Mouse (Mus musculus): Measurements from ENCODE around the gene Cd200r3. TPM values are rescaled to one million over a fixed set of nuclear protein-coding genes. Genes with fewer than 3 reads are reported as not detected.

Cd200r3 gene
- polyA plus RNA-seq, 1 experiment from 2014 or later = 0.61 TPM

GRCm38 (mm10) chr16:44994206-44994953 lies 50.9 kb downstream of the Cd200r3 start:
- H3K9ac ChIP-seq (ENCODE audit: low read length) = no peak overlapping the region
- H3K4me1 ChIP-seq (replicated peaks; ENCODE audit: control insufficient read depth, insufficient read depth) = no peaks in the 10 kb centered on the region
- no peak overlapping the region for H3K27ac ChIP-seq (replicated peaks)
- ATAC-seq (ENCODE audit: low FRiP score, low TSS enrichment) (no peak), DNase-seq (ENCODE audit: low spot score) (no peak)
- TF ChIP-seq CTCF (IDR thresholded peaks at IDR 0.05; ENCODE audit: low read depth) = no peak
- no peak for TF ChIP-seq EP300 (optimal IDR thresholded peaks at IDR 0.05)
- no peaks in the 10 kb centered on the region for H3K36me3 ChIP-seq (ENCODE audit: control insufficient read depth, insufficient read depth, low read length)
- 79% methylated on average over 6 of the region's 6 CpGs for WGBS
- no peaks in the 10 kb centered on the region for H3K9me3 ChIP-seq (ENCODE audit: control insufficient read depth, low read length)
- H3K4me2 ChIP-seq (replicated peaks; ENCODE audit: low read depth) = no peak overlapping the region
- no peaks in the 10 kb centered on the region for H3K27me3 ChIP-seq (ENCODE audit: control insufficient read depth, insufficient read depth, low read length)
- H3K4me3 ChIP-seq (ENCODE audit: low read depth, low read length) = no peak overlapping the region

- WGBS = 56% methylated on average over 1 of the region's 1 CpGs
Measured at GRCm38 (mm10) chr16:44995111-44995510, 51.6 kb downstream of the Cd200r3 start.

GRCm38 (mm10) chr16:44996701-44997100 lies 53.2 kb downstream of the Cd200r3 start:
- TF ChIP-seq EP300 (optimal IDR thresholded peaks at IDR 0.05) (no peak), CTCF (IDR thresholded peaks at IDR 0.05; ENCODE audit: low read depth) (no peak)

More at GRCm38 (mm10) chr16:44995111-44995510, 51.6 kb downstream of the Cd200r3 start:
- Histone ChIP-seq H3K4me3 (ENCODE audit: low read depth, low read length) (no peak overlapping the region), H3K4me1 (replicated peaks; ENCODE audit: control insufficient read depth, insufficient read depth) (no peaks in the 10 kb centered on the region), H3K27me3 (ENCODE audit: control insufficient read depth, insufficient read depth, low read length) (no peaks in the 10 kb centered on the region), H3K27ac (replicated peaks) (no peak overlapping the region), H3K4me2 (replicated peaks; ENCODE audit: low read depth) (no peak overlapping the region), H3K9me3 (ENCODE audit: control insufficient read depth, low read length) (no peaks in the 10 kb centered on the region), H3K36me3 (ENCODE audit: control insufficient read depth, insufficient read depth, low read length) (no peaks in the 10 kb centered on the region), H3K9ac (ENCODE audit: low read length) (no peak overlapping the region)
- DNase-seq (ENCODE audit: low spot score) (no peak), ATAC-seq (ENCODE audit: low FRiP score, low TSS enrichment) (no peak)
- no peak for TF ChIP-seq EP300 (optimal IDR thresholded peaks at IDR 0.05)
- no peak for TF ChIP-seq CTCF (IDR thresholded peaks at IDR 0.05; ENCODE audit: low read depth)

GRCm38 (mm10) chr16:44999537-44999936 lies 56.1 kb downstream of the Cd200r3 start:
- 60% methylated on average over 3 of the region's 3 CpGs for WGBS
- DNase-seq (ENCODE audit: low spot score) = no peak

More at GRCm38 (mm10) chr16:44996701-44997100, 53.2 kb downstream of the Cd200r3 start:
- H3K4me1 ChIP-seq (replicated peaks; ENCODE audit: control insufficient read depth, insufficient read depth) = no peaks in the 10 kb centered on the region
- H3K4me3 ChIP-seq (ENCODE audit: low read depth, low read length) = no peak overlapping the region
- no peak overlapping the region for H3K27ac ChIP-seq (replicated peaks)
- no peaks in the 10 kb centered on the region for H3K36me3 ChIP-seq (ENCODE audit: control insufficient read depth, insufficient read depth, low read length)
- no peaks in the 10 kb centered on the region for H3K27me3 ChIP-seq (ENCODE audit: control insufficient read depth, insufficient read depth, low read length)
- no peak for ATAC-seq (ENCODE audit: low FRiP score, low TSS enrichment)
- no peak overlapping the region for H3K4me2 ChIP-seq (replicated peaks; ENCODE audit: low read depth)
- no peaks in the 10 kb centered on the region for H3K9me3 ChIP-seq (ENCODE audit: control insufficient read depth, low read length)
- no peak for DNase-seq (ENCODE audit: low spot score)
- 87% methylated on average over 1 of the region's 1 CpGs for WGBS
- H3K9ac ChIP-seq (ENCODE audit: low read length) = no peak overlapping the region

DNA sequence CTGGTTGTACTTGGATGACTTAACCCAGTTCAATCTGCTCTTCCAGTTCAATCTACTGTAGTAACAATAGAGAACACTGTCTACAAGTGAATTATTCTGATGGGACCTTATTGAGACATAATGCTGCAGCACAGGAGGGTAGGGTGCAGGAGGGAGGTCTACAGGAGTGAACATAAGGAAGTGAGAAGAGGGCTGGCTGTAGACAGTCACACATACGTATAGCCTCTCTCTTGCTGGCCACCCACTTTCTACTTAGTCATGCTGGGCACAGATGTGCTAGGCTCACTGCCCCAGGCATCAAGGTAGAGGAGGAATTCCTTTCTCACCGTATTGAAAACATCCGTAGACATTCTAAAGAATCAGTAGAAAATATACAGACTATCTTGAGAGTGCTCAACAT lies 61.0 kb downstream of the Cd200r3 start:
- H3K4me2 ChIP-seq (replicated peaks; ENCODE audit: low read depth) = no peak overlapping the region
- no peaks in the 10 kb centered on the region for H3K4me1 ChIP-seq (replicated peaks; ENCODE audit: control insufficient read depth, insufficient read depth)
- H3K27ac ChIP-seq (replicated peaks) = no peak overlapping the region
- WGBS = 86% methylated on average over 3 of the region's 3 CpGs
- H3K27me3 ChIP-seq (ENCODE audit: control insufficient read depth, insufficient read depth, low read length) = no peaks in the 10 kb centered on the region
- H3K9ac ChIP-seq (ENCODE audit: low read length) = no peak overlapping the region
- no peak for TF ChIP-seq EP300 (optimal IDR thresholded peaks at IDR 0.05)
- no peak for TF ChIP-seq CTCF (IDR thresholded peaks at IDR 0.05; ENCODE audit: low read depth)
- no peak for ATAC-seq (ENCODE audit: low FRiP score, low TSS enrichment)
- H3K36me3 ChIP-seq (ENCODE audit: control insufficient read depth, insufficient read depth, low read length) = no peaks in the 10 kb centered on the region
- H3K9me3 ChIP-seq (ENCODE audit: control insufficient read depth, low read length) = no peaks in the 10 kb centered on the region
- H3K4me3 ChIP-seq (ENCODE audit: low read depth, low read length) = no peak overlapping the region
- no peak for DNase-seq (ENCODE audit: low spot score)

More at GRCm38 (mm10) chr16:44999537-44999936, 56.1 kb downstream of the Cd200r3 start:
- no peak overlapping the region for H3K4me2 ChIP-seq (replicated peaks; ENCODE audit: low read depth)
- H3K9ac ChIP-seq (ENCODE audit: low read length) = no peak overlapping the region
- H3K4me3 ChIP-seq (ENCODE audit: low read depth, low read length) = no peak overlapping the region
- H3K9me3 ChIP-seq (ENCODE audit: control insufficient read depth, low read length) = no peaks in the 10 kb centered on the region
- no peak for TF ChIP-seq CTCF (IDR thresholded peaks at IDR 0.05; ENCODE audit: low read depth)
- no peaks in the 10 kb centered on the region for H3K4me1 ChIP-seq (replicated peaks; ENCODE audit: control insufficient read depth, insufficient read depth)
- H3K27me3 ChIP-seq (ENCODE audit: control insufficient read depth, insufficient read depth, low read length) = no peaks in the 10 kb centered on the region
- ATAC-seq (ENCODE audit: low FRiP score, low TSS enrichment) = no peak
- no peak overlapping the region for H3K27ac ChIP-seq (replicated peaks)
- no peaks in the 10 kb centered on the region for H3K36me3 ChIP-seq (ENCODE audit: control insufficient read depth, insufficient read depth, low read length)

GRCm38 (mm10) chr16:45005280-45005679 lies 61.8 kb downstream of the Cd200r3 start:
- H3K4me3 ChIP-seq (ENCODE audit: low read depth, low read length) = no peak overlapping the region
- H3K9me3 ChIP-seq (ENCODE audit: control insufficient read depth, low read length) = no peaks in the 10 kb centered on the region
- H3K4me2 ChIP-seq (replicated peaks; ENCODE audit: low read depth) = no peak overlapping the region
- 61% methylated on average over 3 of the region's 3 CpGs for WGBS
- H3K27ac ChIP-seq (replicated peaks) = no peak overlapping the region
- no peak overlapping the region for H3K9ac ChIP-seq (ENCODE audit: low read length)
- no peaks in the 10 kb centered on the region for H3K27me3 ChIP-seq (ENCODE audit: control insufficient read depth, insufficient read depth, low read length)
- no peak for TF ChIP-seq CTCF (IDR thresholded peaks at IDR 0.05; ENCODE audit: low read depth)
- no peak for TF ChIP-seq EP300 (optimal IDR thresholded peaks at IDR 0.05)
- ATAC-seq (ENCODE audit: low FRiP score, low TSS enrichment) (no peak), DNase-seq (ENCODE audit: low spot score) (no peak)
- no peaks in the 10 kb centered on the region for H3K4me1 ChIP-seq (replicated peaks; ENCODE audit: control insufficient read depth, insufficient read depth)
- no peaks in the 10 kb centered on the region for H3K36me3 ChIP-seq (ENCODE audit: control insufficient read depth, insufficient read depth, low read length)

All from stomach, postnatal 0 days (tissue).